Mouse (Mus musculus): Measurements from ENCODE around the gene Rasgrp2. TPM values are rescaled to one million over a fixed set of nuclear protein-coding genes. Genes with fewer than 3 reads are reported as not detected.
A peak's percentile ranks its signal among the peaks of the same experiment; 100 is the strongest.

The Rasgrp2 gene
- polyA plus RNA-seq, 1 experiment from 2014 or later = 45.0 TPM

DNA sequence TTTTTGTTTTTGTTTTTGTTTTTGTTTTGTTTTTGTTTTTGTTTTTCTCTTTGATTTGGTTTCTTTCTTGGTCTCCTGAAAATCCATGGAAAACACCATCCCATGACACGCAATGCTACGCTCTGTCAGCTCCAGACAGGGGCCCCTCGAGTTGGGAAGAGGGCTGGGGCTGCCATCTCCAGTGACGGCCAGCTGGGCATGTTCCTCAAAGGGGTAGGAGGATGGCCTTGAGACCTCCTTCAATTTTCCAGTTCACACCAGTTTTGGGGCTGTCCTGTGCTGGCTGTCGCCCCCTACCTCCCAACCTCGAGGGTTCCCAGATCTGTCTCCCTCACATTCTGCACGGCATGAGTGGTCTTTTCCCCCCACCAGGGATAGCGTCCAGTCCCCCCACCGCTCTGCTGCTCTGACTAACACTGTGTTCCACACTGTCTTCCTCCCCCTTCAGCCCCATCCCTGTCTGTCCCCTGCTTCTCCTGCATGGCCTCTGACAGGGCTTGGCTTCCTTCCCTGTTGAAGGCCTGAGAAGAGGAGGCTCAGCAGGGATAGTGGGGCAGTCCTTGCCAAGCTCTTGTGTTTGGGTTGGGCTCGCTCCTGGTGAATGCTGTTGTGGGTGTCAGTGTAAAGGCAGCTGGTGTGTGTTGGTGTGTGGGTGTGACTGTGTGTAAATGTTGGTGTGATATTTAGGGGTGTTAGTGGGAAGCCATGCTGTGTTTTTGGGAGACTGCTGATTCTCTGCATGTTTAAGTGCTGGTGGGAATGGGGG is 65.3 kb downstream of the Rasgrp2 start:
- Histone ChIP-seq H3K4me2 (replicated peaks) (no peak overlapping the region), H3K27me3 (0 out of 2 replicates have a peak, but pooled peaks cover 3% of the 10 kb centered on the region), H3K36me3 (no peaks in the 10 kb centered on the region), H3K9me3 (replicated peaks) (no peaks in the 10 kb centered on the region), H3K9ac (no peak overlapping the region), H3K4me3 (replicated peaks) (no peak overlapping the region), H3K4me1 (peaks cover 11% of the 10 kb centered on the region), H3K27ac (replicated peaks) (0 out of 2 replicates have a peak overlapping the region, but pooled peaks have one; percentile 4)
- ATAC-seq (ENCODE audit: insufficient number of reproducible peaks, low FRiP score, low TSS enrichment, low read depth) = no peak
- 51% methylated on average over 10 of the region's 10 CpGs for WGBS

Other genes starting within 250 kb of the Rasgrp2 start
- gene Majin, start 215.0 kb upstream of the Rasgrp2 start, polyA plus RNA-seq (2015; fragmentation: Nextera tagmentation; extraction: Ambion mirVana) = 0.11 and 0.13 TPM in 2 replicates
- gene Gpha2, start 173.0 kb upstream of the Rasgrp2 start, polyA plus RNA-seq (2015; fragmentation: Nextera tagmentation; extraction: Ambion mirVana) = 2.5 and 3.3 TPM in 2 replicates
- 39.2 and 39.7 TPM in 2 replicates for gene Ppp2r5b, start 163.5 kb upstream of the Rasgrp2 start, polyA plus RNA-seq (2015; fragmentation: Nextera tagmentation; extraction: Ambion mirVana)
- 10.3 and 11.0 TPM in 2 replicates for gene Atg2a, start 157.7 kb upstream of the Rasgrp2 start, polyA plus RNA-seq (2015; fragmentation: Nextera tagmentation; extraction: Ambion mirVana)
- gene Ehd1, start 122.6 kb upstream of the Rasgrp2 start, polyA plus RNA-seq (2015; fragmentation: Nextera tagmentation; extraction: Ambion mirVana) = 77.2 and 83.5 TPM in 2 replicates
- gene Cdc42bpg, start 92.9 kb upstream of the Rasgrp2 start, polyA plus RNA-seq (2015; fragmentation: Nextera tagmentation; extraction: Ambion mirVana) = 1.5 and 2.5 TPM in 2 replicates
- 82.1 and 91.7 TPM in 2 replicates for gene Men1, start 64.4 kb upstream of the Rasgrp2 start, polyA plus RNA-seq (2015; fragmentation: Nextera tagmentation; extraction: Ambion mirVana)
- 15.6 and 16.7 TPM in 2 replicates for gene Map4k2, start 58.2 kb upstream of the Rasgrp2 start, polyA plus RNA-seq (2015; fragmentation: Nextera tagmentation; extraction: Ambion mirVana)
- 132 and 145 TPM in 2 replicates for gene Sf1, start 35.6 kb upstream of the Rasgrp2 start, polyA plus RNA-seq (2015; fragmentation: Nextera tagmentation; extraction: Ambion mirVana)
- gene Pygm, start 14.9 kb upstream of the Rasgrp2 start, polyA plus RNA-seq (2015; fragmentation: Nextera tagmentation; extraction: Ambion mirVana) = 35.6 and 38.9 TPM in 2 replicates
- gene Nrxn2, start 19.4 kb downstream of the Rasgrp2 start, polyA plus RNA-seq (2015; fragmentation: Nextera tagmentation; extraction: Ambion mirVana) = 1.7 and 1.8 TPM in 2 replicates
- gene Slc22a12, start 143.7 kb downstream of the Rasgrp2 start, polyA plus RNA-seq (2015; fragmentation: Nextera tagmentation; extraction: Ambion mirVana) = not detected in 2 replicates

Measured in embryonic facial prominence, embryonic 15.5 days (tissue).